14 mouse cellular contexts compared by ENCODE assay signal in genomic region chr12:108264918-108265317, GRCm38 (mm10). TPM values are rescaled to one million over a fixed set of nuclear protein-coding genes. Genes with fewer than 3 reads are reported as not detected.
A peak's percentile ranks its signal among the peaks of the same experiment; 100 is the strongest.
DNase-seq lines count a peak whose midpoint lies in the region; ATAC-seq lines count a peak whose summit lies in the region.
"Had no signal": no experiment of that assay in that cellular context is flagged by ENCODE, and none has a peak within 500 bp of the region (broad histone marks: within the 10 kb centered on the region; RNA-seq: fewer than 3 reads in every experiment).

No protein-coding gene starts in this region.

- 0 out of 2 replicates have a peak, but pooled peaks have one; percentile 12 for ATAC-seq in liver, embryonic 11.5 days (replicated peaks; ENCODE audit: low FRiP score)
- ATAC-seq in hindbrain, embryonic 11.5 days (ENCODE audit: low FRiP score) = no peak
- ATAC-seq in intestine, embryonic 15.5 days = peak; percentile 35
- no peak for ATAC-seq in midbrain, embryonic 14.5 days (ENCODE audit: low FRiP score, low TSS enrichment)

- 0 out of 2 replicates have a peak overlapping the region, but pooled peaks have one; percentile 25 for H3K4me2 ChIP-seq in liver, embryonic 11.5 days
- H3K4me2 ChIP-seq in hindbrain, embryonic 11.5 days (replicated peaks; ENCODE audit: low read depth, low read length) = no peak overlapping the region
- H3K4me2 ChIP-seq in intestine, embryonic 15.5 days (replicated peaks) = 0 out of 2 replicates have a peak overlapping the region, but pooled peaks have one; percentile 40
- H3K4me2 ChIP-seq in midbrain, embryonic 14.5 days (ENCODE audit: low read length) = peak overlapping the region; percentile 60; the same call in 1 of the 2 replicates

- 66% methylated on average over 7 of the region's 7 CpGs for WGBS in liver, embryonic 11.5 days
- WGBS in hindbrain, embryonic 11.5 days = 80% methylated on average over 7 of the region's 7 CpGs
- WGBS in intestine, embryonic 15.5 days = 56% methylated on average over 7 of the region's 7 CpGs
- WGBS in midbrain, embryonic 14.5 days = 82% methylated on average over 7 of the region's 7 CpGs

- no peak overlapping the region for H3K4me3 ChIP-seq in liver, embryonic 11.5 days (ENCODE audit: low read depth, low read length)
- H3K4me3 ChIP-seq in hindbrain, embryonic 11.5 days (ENCODE audit: low read depth, low read length) = no peak overlapping the region
- H3K4me3 ChIP-seq in intestine, embryonic 15.5 days (replicated peaks) = no peak overlapping the region
- H3K4me3 ChIP-seq in midbrain, embryonic 14.5 days (replicated peaks; ENCODE audit: low read depth, low read length) = no peak overlapping the region
- H3K4me3 ChIP-seq: embryonic facial prominence, embryonic 15.5 days had no signal

- H3K27me3 ChIP-seq in liver, embryonic 11.5 days (replicated peaks; ENCODE audit: control insufficient read depth, insufficient read depth, low read length) = no peaks in the 10 kb centered on the region
- no peaks in the 10 kb centered on the region for H3K27me3 ChIP-seq in hindbrain, embryonic 11.5 days (ENCODE audit: control insufficient read depth, insufficient read depth, low read length)
- no peaks in the 10 kb centered on the region for H3K27me3 ChIP-seq in intestine, embryonic 15.5 days (replicated peaks)
- no peaks in the 10 kb centered on the region for H3K27me3 ChIP-seq in midbrain, embryonic 14.5 days (ENCODE audit: control insufficient read depth, insufficient read depth, low read length)
- H3K27me3 ChIP-seq: embryonic facial prominence, embryonic 15.5 days had no signal

- no peaks in the 10 kb centered on the region for H3K9me3 ChIP-seq in liver, embryonic 11.5 days (ENCODE audit: control insufficient read depth, low read length)
- H3K9me3 ChIP-seq in hindbrain, embryonic 11.5 days (ENCODE audit: control insufficient read depth, low read length) = no peaks in the 10 kb centered on the region
- no peaks in the 10 kb centered on the region for H3K9me3 ChIP-seq in intestine, embryonic 15.5 days
- no peaks in the 10 kb centered on the region for H3K9me3 ChIP-seq in midbrain, embryonic 14.5 days (ENCODE audit: control insufficient read depth, low read length)
- H3K9me3 ChIP-seq: embryonic facial prominence, embryonic 15.5 days had no signal

- no peak for DNase-seq in liver, embryonic 11.5 days (ENCODE audit: low spot score)
- DNase-seq in liver = no peak
- DNase-seq in hindbrain, embryonic 11.5 days (ENCODE audit: low spot score) = no peak
- no peak for DNase-seq in midbrain, embryonic 14.5 days
- no peak for DNase-seq in spleen, postnatal 10 days (ENCODE audit: low spot score in 2 of 2)
- no peak for DNase-seq in thymus, postnatal 25 days
- DNase-seq in embryo, embryonic 11 days = no peak
- DNase-seq: cerebellum, adult 9-11 months; heart, postnatal 14 days; kidney, postnatal 14 days; lung, postnatal 4 days; right cerebral cortex, postnatal 14 days had no signal

- peaks cover 51% of the 10 kb centered on the region for H3K4me1 ChIP-seq in liver, embryonic 11.5 days (replicated peaks; ENCODE audit: control insufficient read depth, insufficient read depth, low read length)
- H3K4me1 ChIP-seq in hindbrain, embryonic 11.5 days (replicated peaks; ENCODE audit: control insufficient read depth, insufficient read depth, low read length) = peaks cover 33% of the 10 kb centered on the region
- H3K4me1 ChIP-seq in intestine, embryonic 15.5 days (replicated peaks) = peaks cover 62% of the 10 kb centered on the region
- peaks cover 57% of the 10 kb centered on the region for H3K4me1 ChIP-seq in midbrain, embryonic 14.5 days (ENCODE audit: control insufficient read depth, insufficient read depth, low read length)

- no peaks in the 10 kb centered on the region for H3K36me3 ChIP-seq in liver, embryonic 11.5 days (ENCODE audit: control insufficient read depth, insufficient read depth, low read length)
- no peaks in the 10 kb centered on the region for H3K36me3 ChIP-seq in hindbrain, embryonic 11.5 days (ENCODE audit: control insufficient read depth, insufficient read depth, low read length)
- no peaks in the 10 kb centered on the region for H3K36me3 ChIP-seq in intestine, embryonic 15.5 days
- H3K36me3 ChIP-seq in midbrain, embryonic 14.5 days (ENCODE audit: control insufficient read depth, insufficient read depth, low read length) = no peaks in the 10 kb centered on the region
- H3K36me3 ChIP-seq: embryonic facial prominence, embryonic 15.5 days had no signal

- H3K9ac ChIP-seq in liver, embryonic 11.5 days (ENCODE audit: low read depth, low read length) = no peak overlapping the region
- peak overlapping the region; percentile 36; the same call in 1 of the 2 replicates for H3K9ac ChIP-seq in hindbrain, embryonic 11.5 days (ENCODE audit: low read depth, low read length)
- no peak overlapping the region for H3K9ac ChIP-seq in intestine, embryonic 15.5 days
- H3K9ac ChIP-seq in midbrain, embryonic 14.5 days (replicated peaks; ENCODE audit: low read length) = peak overlapping the region; percentile 64
- H3K9ac ChIP-seq: embryonic facial prominence, embryonic 15.5 days had no signal

- H3K27ac ChIP-seq in liver, embryonic 11.5 days (ENCODE audit: low read depth, low read length) = no peak overlapping the region; the same call in 1 of the 2 replicates
- H3K27ac ChIP-seq in hindbrain, embryonic 11.5 days (ENCODE audit: low read depth, low read length) = peak overlapping the region; percentile 87
- H3K27ac ChIP-seq in intestine, embryonic 15.5 days = 0 out of 2 replicates have a peak overlapping the region, but pooled peaks have one; percentile 54
- peak overlapping the region; percentile 86 for H3K27ac ChIP-seq in midbrain, embryonic 14.5 days (replicated peaks; ENCODE audit: low read depth, low read length)

RNA-seq across cellular contexts. Expression of gene Ccdc85c, which starts 10.3 kb away (rescaled TPM):
- polyA plus RNA-seq in liver, embryonic 11.5 days (2014; fragmentation: Nextera tagmentation; extraction: Ambion mirVana) = 5.9 and 7.4 TPM in 2 replicates
- 17.2 and 17.8 TPM in 2 replicates for polyA plus RNA-seq in hindbrain, embryonic 11.5 days (2014; fragmentation: Nextera tagmentation; extraction: Ambion mirVana)
- polyA plus RNA-seq in intestine, embryonic 15.5 days (2015; fragmentation: Nextera tagmentation; extraction: Ambion mirVana) = 8.7 and 9.3 TPM in 2 replicates
- polyA plus RNA-seq in midbrain, embryonic 14.5 days (2014; fragmentation: Nextera tagmentation; extraction: Ambion mirVana) = 20.9 and 22.3 TPM in 2 replicates

RNA-seq across cellular contexts. Expression of gene Hhipl1, which starts 41.2 kb away (rescaled TPM):
- 0.14 TPM in 1 of 2 replicates, not detected in the other for polyA plus RNA-seq in liver, embryonic 11.5 days (2014; fragmentation: Nextera tagmentation; extraction: Ambion mirVana)
- polyA plus RNA-seq in hindbrain, embryonic 11.5 days (2014; fragmentation: Nextera tagmentation; extraction: Ambion mirVana) = 1.2 and 1.8 TPM in 2 replicates
- 0.55 and 0.69 TPM in 2 replicates for polyA plus RNA-seq in intestine, embryonic 15.5 days (2015; fragmentation: Nextera tagmentation; extraction: Ambion mirVana)
- 1.3 and 1.6 TPM in 2 replicates for polyA plus RNA-seq in midbrain, embryonic 14.5 days (2014; fragmentation: Nextera tagmentation; extraction: Ambion mirVana)

Comparison
In these comparisons a context has a peak if more than half of its experiments do, and no peak if none do; other contexts are left out.
1. ATAC-seq: peak in liver, embryonic 11.5 days (single experiment) and intestine, embryonic 15.5 days (single experiment); none in hindbrain, embryonic 11.5 days (single experiment) and midbrain, embryonic 14.5 days (single experiment).
2. H3K9ac ChIP-seq: peak in hindbrain, embryonic 11.5 days (single experiment) and midbrain, embryonic 14.5 days (single experiment); none in liver, embryonic 11.5 days (single experiment) and intestine, embryonic 15.5 days (single experiment).